Mouse (Mus musculus) embryonic facial prominence, embryonic 11.5 days (tissue): ENCODE measurements around the gene Gsto2. TPM values are rescaled to one million over a fixed set of nuclear protein-coding genes. Genes with fewer than 3 reads are reported as not detected.

ENCODE experiments used
- ATAC-seq: fragments of 200-750 bp; cut with Nextera tagmentation; replicated peaks from 2 replicates; pipeline ENCODE4 v1.8.0; 2017; ENCODE audit warnings: low read depth; ENCODE audit not compliant: insufficient number of reproducible peaks, low FRiP score, low TSS enrichment
- DNase-seq: peaks from one replicate; pipeline ENCODE4 v3.0.0-alpha.2; 2015; ENCODE audit warnings: low spot score
- H3K27ac ChIP-seq: fragments of 300-500 bp; sonication (generic); replicated peaks from 2 replicates; pipeline ENCODE4 v1.5.1; 2014; ENCODE audit warnings: mild to moderate bottlenecking, low read depth, low read length, control low read depth
- H3K27me3 ChIP-seq: fragments of 300-500 bp; sonication (generic); 2 replicates; pipeline ENCODE4 v1.6.1; 2014; ENCODE audit warnings: mild to moderate bottlenecking, low read length, moderate library complexity, mixed read lengths; ENCODE audit not compliant: control insufficient read depth, insufficient read depth
- H3K36me3 ChIP-seq: fragments of 300-500 bp; sonication (generic); replicated peaks from 2 replicates; pipeline ENCODE4 v1.6.1; 2014; ENCODE audit warnings: low read depth, mild to moderate bottlenecking, low read length, moderate library complexity, mixed read lengths; ENCODE audit not compliant: control insufficient read depth, insufficient read depth
- H3K4me1 ChIP-seq: fragments of 300-500 bp; sonication (generic); 2 replicates; pipeline ENCODE4 v1.6.1; 2014; ENCODE audit warnings: low read length, mixed read lengths; ENCODE audit not compliant: control insufficient read depth, insufficient read depth
- H3K4me2 ChIP-seq: fragments of 300-500 bp; sonication (generic); 2 replicates; pipeline ENCODE4 v1.6.1; 2014; ENCODE audit warnings: low read depth, mild to moderate bottlenecking, control low read depth, low read length, moderate library complexity
- H3K4me3 ChIP-seq: fragments of 300-500 bp; sonication (generic); 2 replicates; pipeline ENCODE4 v1.5.1; 2014; ENCODE audit warnings: low read depth, low read length, control low read depth
- H3K9ac ChIP-seq: fragments of 300-500 bp; sonication (generic); replicated peaks from 2 replicates; pipeline ENCODE4 v1.6.1; 2014; ENCODE audit warnings: mild to moderate bottlenecking, control low read depth, low read length
- H3K9me3 ChIP-seq: fragments of 300-500 bp; sonication (generic); replicated peaks from 2 replicates; pipeline ENCODE4 v1.6.1; 2016; ENCODE audit warnings: mild to moderate bottlenecking, low read length, inconsistent platforms, mixed read lengths; ENCODE audit not compliant: control insufficient read depth
- WGBS: fragments of 180-500 bp; shearing (Covaris S2); extraction: QIAGEN DNeasy Blood & Tissue Kit; methylation state at CpG from one replicate; pipeline ENCODE4 v1.1.7; 2014; 5-methylcytosine and 5-hydroxymethylcytosine counted together
- polyA plus RNA-seq: library from polyadenylated mRNA; unstranded; fragments of >200 nt; fragmentation: Nextera tagmentation; extraction: Ambion mirVana; gene quantifications from 2 replicates; pipeline ENCODE4 v1.2.1, GENCODE M21; 2014

Gene Gsto2
- polyA plus RNA-seq, 1 experiment from 2014 or later: 0.77 TPM

DNA sequence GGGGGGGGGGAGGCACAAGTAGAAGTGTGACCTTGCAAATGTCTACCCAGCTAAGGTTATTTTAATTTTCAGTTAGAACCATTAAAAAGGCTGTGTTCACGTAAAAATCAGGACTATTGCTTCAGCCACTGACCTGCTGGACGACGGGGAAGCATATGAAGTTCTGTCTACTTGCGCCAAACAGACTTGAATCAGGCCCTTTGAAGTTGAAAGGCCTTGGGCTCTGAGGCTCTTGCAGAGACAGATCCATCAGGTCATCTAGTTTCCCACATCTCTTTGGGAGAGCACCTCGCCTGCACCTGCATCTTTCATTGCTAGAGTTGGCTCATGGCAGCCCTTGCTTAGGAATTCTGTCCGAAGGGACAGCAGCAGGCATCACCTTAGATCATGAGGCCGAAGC, 48.0 kb downstream of the Gsto2 start:
- WGBS: 84% methylated on average over 7 of the region's 7 CpGs
- H3K27ac ChIP-seq: no peak overlapping the region
- no peaks in the 10 kb centered on the region for H3K36me3 ChIP-seq
- H3K27me3 ChIP-seq: no peaks in the 10 kb centered on the region
- no peak for ATAC-seq
- H3K9ac ChIP-seq: no peak overlapping the region
- H3K4me3 ChIP-seq: no peak overlapping the region
- peaks cover 4% of the 10 kb centered on the region; the same call in 1 of the 2 replicates for H3K4me1 ChIP-seq
- H3K4me2 ChIP-seq: no peak overlapping the region
- no peak for DNase-seq
- H3K9me3 ChIP-seq: no peaks in the 10 kb centered on the region

DNA sequence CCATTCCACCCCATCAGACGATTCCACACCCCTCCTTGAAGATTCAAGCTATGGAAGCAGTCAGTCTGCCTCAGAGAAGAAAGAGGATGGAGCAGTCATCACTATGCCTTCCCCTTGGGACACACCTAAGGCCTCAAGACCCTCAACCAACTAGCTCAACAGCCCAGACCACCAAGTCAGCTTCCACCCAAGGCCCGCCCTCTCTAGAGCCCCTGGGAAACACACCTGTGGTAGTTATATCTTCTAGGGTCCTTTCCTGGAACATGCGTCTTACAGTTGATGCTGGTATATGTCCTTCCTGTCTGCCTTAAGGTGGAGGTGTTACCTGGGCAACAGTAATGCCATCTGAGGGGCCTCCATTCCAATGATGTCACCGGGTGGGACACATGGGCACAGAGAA, 48.9 kb downstream of the Gsto2 start:
- no peak overlapping the region for H3K4me2 ChIP-seq
- H3K27ac ChIP-seq: no peak overlapping the region
- no peak for ATAC-seq
- H3K4me1 ChIP-seq: no peaks in the 10 kb centered on the region; the same call in 1 of the 2 replicates
- no peaks in the 10 kb centered on the region for H3K9me3 ChIP-seq
- no peak overlapping the region for H3K9ac ChIP-seq
- DNase-seq: no peak
- H3K27me3 ChIP-seq: no peaks in the 10 kb centered on the region
- 82% methylated on average over 4 of the region's 4 CpGs for WGBS
- no peak overlapping the region for H3K4me3 ChIP-seq
- no peaks in the 10 kb centered on the region for H3K36me3 ChIP-seq

DNA sequence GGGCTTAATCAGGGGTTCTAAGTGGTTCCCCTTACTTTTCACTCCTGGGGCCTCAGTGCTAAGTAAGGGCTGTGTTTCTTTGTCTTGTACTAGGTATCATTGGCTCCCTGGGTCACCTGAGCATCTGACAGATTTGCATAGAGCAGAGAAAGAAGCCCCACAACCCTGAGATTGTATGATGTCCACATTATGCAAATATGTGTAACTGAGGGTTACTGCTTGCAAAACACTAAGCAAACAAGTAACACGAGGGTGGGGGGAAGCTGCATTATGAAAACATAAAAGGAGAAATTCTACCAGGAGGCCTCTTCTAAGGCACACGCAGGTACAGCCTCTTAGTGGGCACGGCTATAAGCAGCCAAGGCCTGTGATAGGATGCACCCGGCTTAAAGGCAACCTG, 49.9 kb downstream of the Gsto2 start:
- no peak overlapping the region for H3K4me2 ChIP-seq
- DNase-seq (no peak), ATAC-seq (no peak)
- 86% methylated on average over 4 of the region's 4 CpGs for WGBS
- no peaks in the 10 kb centered on the region; the same call in 1 of the 2 replicates for H3K4me1 ChIP-seq
- no peak overlapping the region for H3K4me3 ChIP-seq
- no peaks in the 10 kb centered on the region for H3K9me3 ChIP-seq
- no peaks in the 10 kb centered on the region for H3K27me3 ChIP-seq
- H3K9ac ChIP-seq: no peak overlapping the region
- no peak overlapping the region for H3K27ac ChIP-seq
- no peaks in the 10 kb centered on the region for H3K36me3 ChIP-seq

- Histone ChIP-seq H3K36me3 (no peaks in the 10 kb centered on the region), H3K9ac (no peak overlapping the region), H3K4me1 (no peaks in the 10 kb centered on the region; the same call in 1 of the 2 replicates), H3K4me2 (peak overlapping the region; percentile 42), H3K27ac (no peak overlapping the region), H3K27me3 (no peaks in the 10 kb centered on the region), H3K4me3 (no peak overlapping the region), H3K9me3 (no peaks in the 10 kb centered on the region)
- WGBS: 18% methylated on average over 4 of the region's 4 CpGs
- DNase-seq (peak; percentile 21), ATAC-seq (no peak)
Observed at GRCm38 (mm10) chr19:47917396-47917795, 52.1 kb downstream of the Gsto2 start.

DNA sequence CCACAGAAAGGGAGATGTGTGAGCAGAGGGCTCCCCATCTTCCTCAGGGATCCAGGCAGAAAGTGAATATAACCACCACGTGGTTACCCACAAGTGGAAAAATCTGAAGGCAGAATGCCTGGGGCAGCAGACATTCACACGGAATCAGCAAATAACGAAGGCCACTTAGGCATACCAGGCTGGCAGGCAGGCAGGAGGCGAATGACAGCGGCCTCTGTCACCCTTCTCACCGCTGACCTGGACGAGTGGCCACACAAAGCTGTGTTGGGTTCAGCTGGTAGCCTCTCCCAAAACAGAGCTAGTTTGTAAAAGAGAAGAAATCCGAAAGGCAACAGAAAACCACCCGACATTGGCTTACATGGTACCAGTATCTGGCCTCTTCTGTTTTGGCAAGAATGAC, 52.7 kb downstream of the Gsto2 start:
- Histone ChIP-seq H3K9ac (peak overlapping the region; percentile 91), H3K4me2 (peak overlapping the region; percentile 42), H3K9me3 (no peaks in the 10 kb centered on the region), H3K4me1 (no peaks in the 10 kb centered on the region; the same call in 1 of the 2 replicates), H3K36me3 (no peaks in the 10 kb centered on the region), H3K27me3 (no peaks in the 10 kb centered on the region), H3K4me3 (peak overlapping the region; percentile 83), H3K27ac (no peak overlapping the region)
- ATAC-seq (no peak), DNase-seq (no peak)
- 21% methylated on average over 9 of the region's 9 CpGs for WGBS

DNA sequence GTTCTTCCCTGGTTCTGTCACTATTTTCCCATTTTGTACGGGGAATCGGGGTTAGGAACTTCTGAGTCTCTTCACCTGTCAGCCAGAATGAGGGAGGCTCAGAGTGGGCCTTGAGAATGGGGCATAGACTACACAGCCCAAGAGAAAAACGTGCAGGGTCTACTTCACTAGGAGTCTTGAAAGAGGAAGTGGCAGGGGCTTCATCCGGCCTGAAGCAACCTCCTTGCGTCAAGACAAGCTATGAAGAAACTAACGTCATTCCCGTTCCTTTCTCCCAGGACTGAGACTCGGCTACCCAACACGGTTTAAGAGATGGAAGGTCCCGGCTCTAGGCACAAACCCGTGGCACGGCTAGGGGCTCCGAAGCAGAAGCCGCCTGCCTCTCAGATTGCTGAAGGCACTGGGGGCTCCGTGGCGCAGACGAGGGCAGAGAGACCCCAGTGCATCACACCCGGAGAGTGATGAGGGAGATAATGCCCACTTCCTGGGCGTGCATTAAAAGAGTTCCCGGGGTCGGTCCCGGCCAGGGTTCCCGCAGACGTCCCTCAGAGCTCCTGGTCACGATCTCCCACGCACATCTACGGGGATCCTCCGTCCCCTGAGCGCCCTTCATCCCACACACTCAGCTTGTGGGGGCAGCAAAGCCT, 53.2 kb downstream of the Gsto2 start:
- no peaks in the 10 kb centered on the region for H3K9me3 ChIP-seq
- H3K9ac ChIP-seq: peak overlapping the region; percentile 91
- peak overlapping the region; percentile 81 for H3K27ac ChIP-seq
- peak; percentile 29; the same call in 1 of the 2 replicates for ATAC-seq
- no peaks in the 10 kb centered on the region for H3K27me3 ChIP-seq
- peak overlapping the region; percentile 42 for H3K4me2 ChIP-seq
- H3K36me3 ChIP-seq: no peaks in the 10 kb centered on the region
- under 1% methylated on average over 29 of the region's 29 CpGs for WGBS
- no peaks in the 10 kb centered on the region; the same call in 1 of the 2 replicates for H3K4me1 ChIP-seq
- peak overlapping the region; percentile 83 for H3K4me3 ChIP-seq
- peak; percentile 48 for DNase-seq

- Histone ChIP-seq H3K36me3 (no peaks in the 10 kb centered on the region), H3K9me3 (no peaks in the 10 kb centered on the region), H3K4me1 (no peaks in the 10 kb centered on the region; the same call in 1 of the 2 replicates), H3K9ac (peak within 1 kb of the TSS; percentile 91), H3K4me3 (peak within 1 kb of the TSS; percentile 83), H3K4me2 (peak within 1 kb of the TSS; percentile 42), H3K27me3 (no peaks in the 10 kb centered on the region), H3K27ac (peak within 1 kb of the TSS; percentile 81)
- under 1% methylated on average over 48 of the region's 48 CpGs for WGBS
- DNase-seq (peak; percentile 92), ATAC-seq (peak; percentile 80)
Observed at GRCm38 (mm10) chr19:47919126-47919965, 54.0 kb downstream of the Gsto2 start, which contains the start of the genes Cfap43 and Itprip. TSS of gene Cfap43 (minus strand) at chr19:47919287. TSS of gene Itprip (minus strand) at chr19:47919299.
